Mouse (Mus musculus): ENCODE measurements around the gene Gm10330.
"Not testable (repeated sequence)": the region's sequence is repeated elsewhere in the genome, so short reads cannot be mapped to it uniquely, and the experiment has no call there.

The Gm10330 gene

DNA sequence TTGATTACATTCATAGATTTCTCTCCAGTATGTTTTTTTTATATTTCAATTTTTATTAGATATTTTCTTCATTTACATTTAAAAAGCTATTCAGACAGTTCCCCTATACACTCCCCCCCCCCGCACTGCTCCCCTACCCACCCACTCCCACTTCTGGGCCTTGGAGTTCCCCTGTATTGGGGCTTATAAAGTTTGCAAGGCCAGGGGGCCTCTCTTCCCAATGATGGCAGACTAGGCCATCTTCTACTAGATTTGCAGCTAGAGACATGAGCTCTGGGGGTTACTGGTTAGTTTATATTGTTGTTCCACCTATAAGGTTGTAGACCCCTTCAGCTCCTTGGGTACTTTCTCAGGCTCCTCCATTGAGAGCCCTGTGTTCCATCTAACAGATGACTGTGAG lies at the start of gene Gm10330:
Gene Gm10330 (minus strand): TSS at position 101 of the 400 bp plus-strand sequence.
- DNase-seq (ENCODE audit: low spot score): not testable (repeated sequence)

DNA sequence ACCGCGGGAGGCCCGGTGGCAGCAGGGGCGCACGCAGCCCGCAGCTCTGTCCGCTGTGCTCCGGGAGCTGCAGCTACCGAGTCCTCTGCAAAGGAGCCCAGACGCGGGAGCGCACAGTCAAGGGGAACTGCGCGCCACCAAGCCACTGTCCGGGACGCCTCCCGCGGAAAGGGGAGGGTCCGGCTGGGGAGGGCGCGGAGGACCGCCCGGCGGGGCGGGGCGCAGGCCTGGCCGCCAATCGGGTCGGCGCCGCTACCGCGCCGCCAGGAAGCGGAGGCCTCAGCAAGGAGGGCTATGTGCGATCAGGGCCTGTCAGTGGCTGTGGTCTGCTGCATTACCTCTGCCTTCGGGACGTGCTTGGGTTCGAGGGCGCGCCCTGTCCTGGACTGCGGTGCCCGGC lies 20.7 kb upstream of the Gm10330 start:
- DNase-seq (ENCODE audit: low spot score): not testable (repeated sequence)

DNA sequence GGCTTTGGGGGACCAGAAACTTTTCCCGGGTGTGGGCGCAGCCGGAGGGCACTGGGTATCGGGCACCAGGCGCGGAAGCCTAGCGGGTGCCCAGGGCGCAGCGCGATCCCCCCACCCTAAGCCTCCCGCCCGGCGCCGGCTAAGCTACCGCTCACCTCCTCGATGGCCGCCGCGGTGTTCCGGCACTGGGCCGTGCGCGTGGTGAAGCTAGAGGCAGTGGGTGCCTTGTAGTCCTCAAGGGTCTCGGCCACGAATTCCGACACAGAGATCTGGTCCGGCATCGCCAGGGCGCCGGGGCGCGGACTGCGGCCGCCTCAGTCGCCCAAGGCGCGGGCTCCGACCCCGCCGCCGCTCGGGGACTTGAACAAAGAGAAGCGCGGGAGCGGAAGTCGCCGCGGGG lies 20.3 kb upstream of the Gm10330 start:
- DNase-seq (ENCODE audit: low spot score): not testable (repeated sequence)
